Mouse (Mus musculus) adrenal gland, adult 2 months (tissue): ENCODE data around the gene Tcn2. TPM values are rescaled to one million over a fixed set of nuclear protein-coding genes. Genes with fewer than 3 reads are reported as not detected.

Source experiments
- DNase-seq: peaks from one replicate; pipeline ENCODE4 v3.0.0; 2021
- polyA plus RNA-seq: library from polyadenylated mRNA; depleted of rRNA; stranded (reverse); fragments of >200 nt; gene quantifications from 2 replicates; pipeline ENCODE4 v1.2.3, GENCODE M21; 2012; rRNA removed
- total RNA-seq, 2 experiments: library from RNA; stranded (reverse); gene quantifications; 2 replicates each; pipeline ENCODE4 v1.2.3; 2021

Tcn2 gene
- total and polyA plus RNA-seq, 3 experiments = 141 to 160 (median 141) TPM

DNA sequence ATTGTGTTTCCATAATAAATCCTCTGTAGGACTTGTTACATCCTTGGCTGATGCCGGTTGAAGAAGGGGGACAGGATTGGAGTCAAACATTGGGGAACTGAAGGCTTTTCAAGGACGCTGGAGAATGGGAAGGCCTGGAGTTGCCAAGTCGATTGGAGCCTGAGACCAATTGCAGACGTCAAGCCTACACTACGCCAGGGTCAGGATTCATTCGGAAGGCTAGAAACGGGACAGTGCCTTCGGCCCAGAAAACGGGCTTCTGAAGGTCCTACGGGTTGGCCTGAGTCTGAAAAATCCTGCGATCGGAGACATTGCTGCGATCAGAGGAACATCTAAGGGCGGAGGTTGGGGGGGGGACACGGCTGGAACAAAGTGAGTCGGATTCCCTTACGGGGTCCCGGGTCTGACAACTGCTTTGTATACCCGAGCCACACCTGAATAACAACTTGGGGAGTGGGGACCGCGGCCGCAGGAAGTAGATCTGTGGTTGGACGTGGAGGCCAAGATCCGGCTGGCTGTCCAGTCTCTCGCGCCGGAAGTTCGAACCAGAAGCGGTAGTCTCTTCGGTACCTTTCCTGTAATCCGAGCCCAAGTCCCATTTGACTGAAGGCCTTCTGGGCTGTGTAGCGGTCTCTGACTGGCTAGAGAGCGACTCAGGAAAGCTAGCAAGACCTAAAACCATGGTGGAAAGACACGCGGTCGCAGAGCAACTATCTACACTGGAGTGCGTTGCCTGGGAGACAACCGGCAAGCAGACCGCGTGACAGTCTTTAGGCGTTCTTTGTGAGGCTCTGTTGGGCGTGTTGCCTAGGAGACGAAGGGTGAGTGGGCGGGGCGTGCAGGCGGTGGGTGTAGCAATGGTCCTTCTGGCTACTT is 37.3 kb downstream of the Tcn2 start, which contains the start of the genes 4921536K21Rik and Dusp18:
4921536K21Rik (minus strand) TSS at position 693 of the 876 bp plus-strand sequence.
Dusp18 (plus strand) TSS at position 835 of the 876 bp plus-strand sequence.
- DNase-seq = peak; percentile 95

DNA sequence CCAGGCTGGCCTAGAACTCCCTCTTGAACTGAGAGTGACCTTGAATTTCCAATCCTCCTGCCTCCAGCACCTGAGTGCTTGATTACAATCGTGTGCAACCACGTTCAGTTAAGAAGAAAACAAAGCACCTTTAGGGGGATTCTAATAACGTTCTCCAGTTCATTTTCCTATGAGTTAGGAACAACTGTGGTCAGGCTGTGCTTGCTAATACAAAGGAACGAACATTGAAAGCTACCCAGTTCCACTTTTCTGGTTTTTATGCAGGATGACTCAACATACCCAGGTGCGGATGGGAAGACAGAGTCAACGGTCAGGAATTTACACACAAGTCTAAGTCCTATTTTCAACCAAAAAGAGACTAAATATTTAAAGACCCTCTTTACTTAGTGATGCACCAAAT is 38.0 kb downstream of the Tcn2 start:
- DNase-seq = no peak

DNA sequence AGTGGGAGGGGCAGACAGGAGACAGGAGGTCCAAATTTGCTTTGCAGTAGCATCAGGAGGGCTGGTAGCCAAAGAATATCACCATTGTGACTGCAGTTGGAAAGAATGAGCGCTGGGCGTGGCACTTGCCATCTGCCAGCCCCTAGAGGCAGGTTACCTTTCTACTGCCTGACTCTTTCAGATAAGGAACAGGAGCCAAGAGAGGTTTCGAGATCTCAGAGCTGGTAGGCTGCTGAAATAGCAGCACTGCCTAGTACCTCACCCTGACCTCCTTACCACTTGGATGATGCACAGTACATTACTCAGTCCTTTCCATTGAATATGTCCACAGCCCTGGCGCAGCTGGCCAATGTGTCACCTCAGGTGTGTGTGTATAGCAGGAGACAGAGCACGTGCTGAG is 44.6 kb downstream of the Tcn2 start:
- DNase-seq = peak; percentile 59

DNA sequence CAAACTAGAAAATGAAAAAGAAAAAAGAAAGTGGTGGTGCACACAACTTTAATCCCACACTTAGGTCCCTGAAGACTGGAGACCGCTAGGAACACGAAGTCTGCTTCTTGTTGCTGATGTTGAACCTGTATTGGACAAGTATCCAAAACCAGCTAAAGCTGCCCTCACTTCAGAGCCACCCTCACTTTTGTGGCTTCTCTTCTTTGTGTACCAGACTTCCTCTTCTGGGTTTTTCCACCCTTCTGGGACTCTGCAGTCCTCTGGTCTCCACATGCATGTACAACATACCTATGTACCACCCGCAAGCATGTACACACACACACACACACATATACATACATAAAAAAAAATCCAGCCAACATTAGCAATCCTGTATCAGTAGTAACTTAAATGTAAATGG is 48.2 kb downstream of the Tcn2 start:
- DNase-seq = no peak

DNA sequence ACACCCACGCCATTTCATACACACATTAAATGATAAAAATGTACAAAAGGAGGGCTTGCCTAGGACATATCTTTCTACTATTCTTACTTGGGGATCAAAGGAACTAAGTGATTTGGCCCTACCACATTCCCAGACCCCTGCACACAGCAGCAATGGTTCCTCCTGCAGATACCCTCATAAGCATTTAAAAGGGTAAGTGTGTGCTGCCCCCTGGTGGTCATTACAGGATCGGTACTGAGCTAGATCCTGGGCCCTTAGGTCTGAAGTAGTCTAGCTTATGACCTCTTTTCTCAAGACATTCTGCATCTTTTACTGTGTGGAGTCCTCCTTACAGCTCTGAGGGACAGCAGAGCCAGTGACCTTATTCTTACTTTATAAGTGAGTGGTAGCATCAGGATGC is 52.1 kb downstream of the Tcn2 start:
- peak; percentile 61 for DNase-seq

DNA sequence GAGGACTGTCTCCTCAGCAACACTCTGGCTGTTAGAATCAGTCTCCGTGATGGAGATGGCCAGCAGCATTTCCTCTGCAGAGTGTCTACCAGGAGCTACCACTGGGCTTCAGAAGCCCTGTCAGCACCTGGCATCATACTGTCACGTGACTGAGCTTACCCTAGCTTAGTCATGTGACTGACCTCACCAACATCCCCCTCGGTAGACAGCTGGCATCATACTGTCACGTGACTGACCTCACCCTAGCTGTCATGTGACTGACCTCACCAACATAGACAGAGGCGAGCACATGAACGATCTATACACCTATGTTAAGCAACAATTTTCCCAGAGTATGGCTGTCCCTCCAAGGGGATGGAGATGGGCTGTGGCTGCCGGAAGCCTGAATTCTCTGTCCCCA is 53.3 kb downstream of the Tcn2 start:
- DNase-seq = no peak

DNA sequence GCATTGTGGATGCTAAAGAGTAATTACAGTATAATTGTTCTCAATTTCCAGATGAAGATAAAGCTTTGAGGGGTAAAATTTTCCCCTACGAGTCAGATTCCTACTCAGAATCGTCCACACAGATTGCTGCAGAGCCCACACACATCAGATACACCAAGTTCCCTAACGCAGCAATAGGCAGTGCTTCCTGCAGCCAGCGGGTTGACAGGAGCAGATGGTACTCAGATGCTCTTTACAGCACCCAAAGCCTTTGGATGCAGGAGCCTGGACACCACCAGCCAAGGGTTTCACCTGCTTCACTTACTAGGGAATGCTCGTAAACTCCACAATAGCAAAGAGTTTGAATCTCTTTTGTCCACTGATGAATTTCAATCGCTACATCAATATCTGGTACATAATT is 55.5 kb downstream of the Tcn2 start:
- DNase-seq = no peak

Other genes starting within 250 kb of the Tcn2 start
- gene Osbp2, start 68.3 kb downstream of the Tcn2 start, total RNA-seq = 1 to 10 TPM; 2.2 to 3.7 TPM
- gene Osbp2, start 68.3 kb downstream of the Tcn2 start, polyA plus RNA-seq = 1.9 and 2.2 TPM in 2 replicates
- gene 4921536K21Rik, start 37.1 kb downstream of the Tcn2 start, total RNA-seq = under 1 TPM; 0.55 to 0.93 TPM
- gene 4921536K21Rik, start 37.1 kb downstream of the Tcn2 start, polyA plus RNA-seq = 0.08 and 0.32 TPM in 2 replicates
- gene Dusp18, start 36.9 kb downstream of the Tcn2 start, total RNA-seq = 1 to 10 TPM; 3.9 to 9.4 TPM
- gene Dusp18, start 36.9 kb downstream of the Tcn2 start, polyA plus RNA-seq = 2.7 and 3.9 TPM in 2 replicates
- gene Slc35e4, start 17.5 kb downstream of the Tcn2 start, total RNA-seq = 10 to 100 TPM in 1 of 2 experiments, 1 to 10 TPM in 1; 3.1 to 13.5 TPM
- 13.9 and 19.3 TPM in 2 replicates for gene Slc35e4, start 17.5 kb downstream of the Tcn2 start, polyA plus RNA-seq
- gene Pes1, start 31.8 kb upstream of the Tcn2 start, total RNA-seq = 10 to 100 TPM; 62.1 to 73.2 TPM
- 29.7 and 38.6 TPM in 2 replicates for gene Pes1, start 31.8 kb upstream of the Tcn2 start, polyA plus RNA-seq
- gene 4930556J24Rik, start 44.6 kb upstream of the Tcn2 start, total RNA-seq = not detected
- gene 4930556J24Rik, start 44.6 kb upstream of the Tcn2 start, polyA plus RNA-seq = not detected in 2 replicates
- gene Gal3st1, start 51.5 kb upstream of the Tcn2 start, total RNA-seq = under 1 TPM in 1 of 2 experiments, not detected in 1; 0.21 TPM
- gene Gal3st1, start 51.5 kb upstream of the Tcn2 start, polyA plus RNA-seq = 0.63 and 0.79 TPM in 2 replicates
- 1 to 10 TPM; 3.2 to 7.2 TPM for gene Sec14l4, start 99.3 kb upstream of the Tcn2 start, total RNA-seq
- 1.2 and 1.7 TPM in 2 replicates for gene Sec14l4, start 99.3 kb upstream of the Tcn2 start, polyA plus RNA-seq
- gene Sec14l3, start 132.7 kb upstream of the Tcn2 start, total RNA-seq = not detected
- 0.10 TPM in 1 of 2 replicates, not detected in the other for gene Sec14l3, start 132.7 kb upstream of the Tcn2 start, polyA plus RNA-seq
- gene Mtfp1, start 163.3 kb upstream of the Tcn2 start, total RNA-seq = 10 to 100 TPM; 19.3 to 24.2 TPM
- gene Mtfp1, start 163.3 kb upstream of the Tcn2 start, polyA plus RNA-seq = 40.4 and 43.8 TPM in 2 replicates
- gene Sec14l2, start 191.3 kb upstream of the Tcn2 start, total RNA-seq = 1 to 10 TPM; 1.8 to 2.2 TPM
- 0.59 and 0.71 TPM in 2 replicates for gene Sec14l2, start 191.3 kb upstream of the Tcn2 start, polyA plus RNA-seq
- gene Rnf215, start 203.0 kb upstream of the Tcn2 start, total RNA-seq = 10 to 100 TPM; 21.7 to 25.0 TPM
- 34.6 and 40.2 TPM in 2 replicates for gene Rnf215, start 203.0 kb upstream of the Tcn2 start, polyA plus RNA-seq
- 10 to 100 TPM; 10.3 to 13.1 TPM for gene Ccdc157, start 228.1 kb upstream of the Tcn2 start, total RNA-seq
- gene Ccdc157, start 228.1 kb upstream of the Tcn2 start, polyA plus RNA-seq = 9.3 and 11.3 TPM in 2 replicates
- gene Sf3a1, start 228.2 kb upstream of the Tcn2 start, total RNA-seq = 10 to 100 TPM; 47.0 to 52.5 TPM
- gene Sf3a1, start 228.2 kb upstream of the Tcn2 start, polyA plus RNA-seq = 36.4 and 39.8 TPM in 2 replicates